Mouse (Mus musculus): ENCODE measurements around the gene Tmem238l.

DNA sequence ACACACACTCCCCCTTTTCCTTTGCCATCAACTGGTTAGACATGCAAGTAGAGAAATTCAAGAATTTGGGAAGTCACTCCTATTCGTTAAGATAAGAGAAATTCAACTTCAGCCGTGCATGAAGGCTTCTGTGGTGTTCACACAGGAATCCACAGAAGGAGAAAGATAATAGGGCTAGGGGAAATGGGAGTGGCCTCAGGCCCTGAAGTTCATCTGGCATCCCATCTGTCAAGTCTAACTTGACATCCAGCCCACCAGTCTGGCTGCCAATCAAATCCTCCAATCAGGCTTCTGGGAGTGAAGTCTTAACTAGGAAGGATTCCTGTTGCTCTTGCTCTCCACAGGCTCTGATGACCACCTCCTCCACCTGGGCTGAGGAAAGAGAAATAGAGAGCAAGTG lies 46.5 kb downstream of the Tmem238l start:
- TF ChIP-seq POLR2A (IDR thresholded peaks at IDR 0.05; ENCODE audit: low read depth, low read length) (no peak), CTCF (IDR thresholded peaks at IDR 0.05; ENCODE audit: borderline replicate concordance, insufficient read depth, low read length) (no peak)
